Mouse (Mus musculus): ENCODE measurements around the gene Xrcc4.

DNA sequence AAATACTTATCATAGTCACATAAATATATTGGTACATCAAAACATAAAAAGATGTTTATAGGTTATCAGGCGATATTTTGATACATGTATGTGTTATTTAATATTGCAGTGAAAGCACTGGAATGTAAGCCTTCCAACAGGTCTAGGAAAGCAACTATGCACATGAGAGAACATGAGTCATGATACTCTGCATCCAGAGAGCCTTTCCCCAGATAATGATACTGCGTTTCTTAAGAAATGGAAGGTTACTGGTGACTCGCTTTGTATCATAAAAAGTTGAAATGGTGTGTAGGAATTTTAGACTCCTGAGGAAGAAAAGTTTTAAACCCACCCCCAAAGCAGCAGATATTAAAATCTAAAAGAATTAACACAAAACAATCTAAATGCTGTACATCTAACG lies 190.3 kb downstream of the Xrcc4 start:
- no peak for TF ChIP-seq CTCF (conservative IDR thresholded peaks at IDR 0.05; ENCODE audit: insufficient read depth, insufficient read length, low read depth, low read length)
- no peak for TF ChIP-seq POLR2A (IDR thresholded peaks at IDR 0.05; ENCODE audit: low read depth, low read length)

All from kidney, adult 2 months (tissue).